Mouse (Mus musculus) liver, postnatal 0 days (tissue): ENCODE measurements around the gene Vat1. TPM values are rescaled to one million over a fixed set of nuclear protein-coding genes. Genes with fewer than 3 reads are reported as not detected.
"Not testable (repeated sequence)": the region's sequence is repeated elsewhere in the genome, so short reads cannot be mapped to it uniquely, and the experiment has no call there.

Experiments
- ATAC-seq: fragments of 200-750 bp; cut with Nextera tagmentation; 2 replicates; pipeline ENCODE4 v1.8.0; 2017; ENCODE audit warnings: mild to moderate bottlenecking, moderate library complexity
- DNase-seq: peaks from one replicate; pipeline ENCODE4 v3.0.0-alpha.2; 2016
- H3K27ac ChIP-seq: fragments of 300-500 bp; sonication (generic); 2 replicates; pipeline ENCODE4 v1.5.1; 2014; ENCODE audit warnings: antibody characterized with exemption, moderate library complexity, mild to moderate bottlenecking, low read depth
- H3K27me3 ChIP-seq: fragments of 300-500 bp; sonication (generic); 2 replicates; pipeline ENCODE4 v1.6.1; 2014; ENCODE audit warnings: low read length, control low read depth, mixed read lengths; ENCODE audit not compliant: insufficient read depth
- H3K36me3 ChIP-seq: fragments of 300-500 bp; sonication (generic); replicated peaks from 2 replicates; pipeline ENCODE4 v1.6.1; 2014; ENCODE audit warnings: mild to moderate bottlenecking, control low read depth, low read length, moderate library complexity, mixed read lengths; ENCODE audit not compliant: insufficient read depth
- H3K4me1 ChIP-seq: fragments of 300-500 bp; sonication (generic); 2 replicates; pipeline ENCODE4 v1.6.1; 2014; ENCODE audit warnings: antibody characterized with exemption, mild to moderate bottlenecking, control low read depth; ENCODE audit not compliant: insufficient read depth
- H3K4me2 ChIP-seq: fragments of 300-500 bp; sonication (generic); 2 replicates; pipeline ENCODE4 v1.6.1; 2014; ENCODE audit warnings: low read depth, mild to moderate bottlenecking, low read length, moderate library complexity, mixed read lengths
- H3K4me3 ChIP-seq: fragments of 300-500 bp; sonication (generic); 2 replicates; pipeline ENCODE4 v1.5.1; 2014; ENCODE audit warnings: low read depth, low read length
- H3K9ac ChIP-seq: fragments of 300-500 bp; sonication (generic); replicated peaks from 2 replicates; pipeline ENCODE4 v1.6.1; 2014; ENCODE audit warnings: mild to moderate bottlenecking, moderate library complexity
- H3K9me3 ChIP-seq: fragments of 300-500 bp; sonication (generic); 2 replicates; pipeline ENCODE4 v1.6.1; 2016; ENCODE audit warnings: mild to moderate bottlenecking, control low read depth, low read length, mixed read lengths
- CTCF ChIP-seq: sonication (generic); IDR thresholded peaks from 2 replicates; pipeline ENCODE4 v1.5.1; 2016; ENCODE audit warnings: antibody characterized with exemption, low read depth
- EP300 ChIP-seq: IDR thresholded peaks from 2 replicates; pipeline ENCODE4 v1.6.1; 2016; ENCODE audit warnings: antibody characterized with exemption, low read depth, mild to moderate bottlenecking
- WGBS: fragments of 180-500 bp; shearing (Covaris S2); extraction: QIAGEN DNeasy Blood & Tissue Kit; methylation state at CpG from one replicate; pipeline ENCODE4 v1.1.7; 2014; ENCODE audit not compliant: insufficient replicate concordance; 5-methylcytosine and 5-hydroxymethylcytosine counted together
- polyA plus RNA-seq: library from polyadenylated mRNA; unstranded; fragments of >200 nt; fragmentation: Nextera tagmentation; extraction: Ambion mirVana; gene quantifications from 2 replicates; pipeline ENCODE4 v1.2.1, GENCODE M21; 2015

The Vat1 gene
- polyA plus RNA-seq, 1 experiment from 2014 or later, result 8.4 TPM

DNA sequence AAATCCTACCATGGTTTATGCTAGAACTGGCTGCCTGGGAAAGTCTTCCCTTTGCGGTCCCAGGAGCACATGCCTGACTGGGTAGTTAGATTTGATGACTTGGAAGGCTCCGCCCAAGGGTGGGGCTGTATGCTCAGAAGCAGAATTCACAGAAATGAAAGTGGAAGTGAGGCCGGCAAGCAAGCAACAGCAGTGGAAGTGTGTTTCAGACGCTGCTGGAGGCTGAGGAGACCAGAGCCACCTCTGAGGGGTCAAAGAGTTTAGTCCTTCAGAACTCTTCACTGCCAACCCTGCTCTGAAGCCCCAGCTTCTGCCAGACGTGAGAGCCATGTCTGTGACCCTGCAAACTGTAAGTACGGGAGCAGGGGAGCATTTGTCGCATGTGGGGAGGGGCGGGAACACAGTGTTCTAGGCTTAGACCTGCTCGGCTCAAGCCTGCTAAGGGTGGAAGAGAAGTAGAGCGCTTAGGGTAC, 17.7 kb downstream of the Vat1 start, which contains the start of gene Ifi35:
Ifi35 (plus strand) TSS at position 134 of the 473 bp plus-strand sequence.
- Histone ChIP-seq H3K27me3 (no peaks in the 10 kb centered on the region), H3K9me3 (no peaks in the 10 kb centered on the region), H3K4me3 (peak within 1 kb of the TSS; percentile 84), H3K4me1 (peaks cover 37% of the 10 kb centered on the region), H3K9ac (peak within 1 kb of the TSS; percentile 82), H3K36me3 (peaks cover 21% of the 10 kb centered on the region), H3K4me2 (peak within 1 kb of the TSS; percentile 79), H3K27ac (peak within 1 kb of the TSS; percentile 94)
- peak; percentile 84 for ATAC-seq
- WGBS, result 2% methylated on average over 10 of the region's 10 CpGs
- peak; percentile 88 for DNase-seq
- TF ChIP-seq EP300 (peak; percentile 61), CTCF (no peak)

- ATAC-seq (no peak), DNase-seq (no peak)
- Histone ChIP-seq H3K4me1 (peaks cover 39% of the 10 kb centered on the region), H3K27ac (peak overlapping the region; percentile 94), H3K4me2 (peak overlapping the region; percentile 79), H3K4me3 (peak overlapping the region; percentile 84), H3K36me3 (peaks cover 22% of the 10 kb centered on the region), H3K27me3 (no peaks in the 10 kb centered on the region), H3K9ac (no peak overlapping the region), H3K9me3 (no peaks in the 10 kb centered on the region)
- 84% methylated on average over 5 of the region's 5 CpGs for WGBS
- TF ChIP-seq EP300 (no peak), CTCF (no peak)
Measured at GRCm38 (mm10) chr11:101447786-101448185, 18.2 kb downstream of the Vat1 start.

- not testable (repeated sequence) for H3K27ac ChIP-seq, H3K4me3 ChIP-seq, DNase-seq, ATAC-seq, H3K9ac ChIP-seq, H3K4me2 ChIP-seq, H3K9me3 ChIP-seq, H3K27me3 ChIP-seq
- Histone ChIP-seq H3K4me1 (peaks cover 33% of the 10 kb centered on the region), H3K36me3 (peaks cover 22% of the 10 kb centered on the region)
- 86% methylated on average over 8 of the region's 8 CpGs for WGBS
Measured at GRCm38 (mm10) chr11:101446860-101447259, 19.2 kb downstream of the Vat1 start.

DNA sequence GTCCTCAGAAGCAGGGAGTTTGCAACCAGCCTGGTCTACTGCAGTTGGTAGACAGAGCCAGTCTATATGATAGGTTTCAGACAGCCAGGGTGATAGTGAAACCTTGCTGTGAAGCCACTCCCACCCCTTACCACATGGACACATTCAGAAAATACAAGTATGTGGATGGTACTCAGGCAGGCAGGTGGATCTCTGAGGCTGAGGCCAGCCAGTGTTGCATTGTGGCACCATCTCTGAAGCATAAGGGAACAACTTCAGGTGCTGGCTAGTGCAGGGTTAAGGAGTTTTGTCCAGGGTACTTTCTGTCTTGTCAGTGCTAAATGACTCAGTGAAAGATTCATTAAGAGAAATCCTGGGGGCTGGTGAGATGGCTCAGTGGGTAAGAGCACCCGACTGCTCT, 19.7 kb downstream of the Vat1 start:
- ATAC-seq (no peak), DNase-seq (no peak)
- Histone ChIP-seq H3K27me3 (no peaks in the 10 kb centered on the region), H3K4me2 (no peak overlapping the region), H3K36me3 (peaks cover 22% of the 10 kb centered on the region), H3K4me1 (peaks cover 28% of the 10 kb centered on the region), H3K27ac (no peak overlapping the region), H3K9ac (no peak overlapping the region), H3K9me3 (no peaks in the 10 kb centered on the region), H3K4me3 (no peak overlapping the region)
- WGBS, result 73% methylated on average over 1 of the region's 1 CpGs
- no peak for TF ChIP-seq CTCF
- no peak for TF ChIP-seq EP300

- H3K9ac ChIP-seq, result peak overlapping the region; percentile 85
- H3K4me1 ChIP-seq, result peaks cover 19% of the 10 kb centered on the region
- WGBS, result 2% methylated on average over 14 of the region's 14 CpGs
- no peaks in the 10 kb centered on the region for H3K27me3 ChIP-seq
- H3K9me3 ChIP-seq, result no peaks in the 10 kb centered on the region
- peak overlapping the region; percentile 67 for H3K4me3 ChIP-seq
- TF ChIP-seq EP300, result no peak
- TF ChIP-seq CTCF, result no peak
- DNase-seq (no peak), ATAC-seq (peak; percentile 0; the same call in 1 of the 2 replicates)
- peak overlapping the region; percentile 84 for H3K27ac ChIP-seq
- peak overlapping the region; percentile 83 for H3K4me2 ChIP-seq
- peaks cover 20% of the 10 kb centered on the region for H3K36me3 ChIP-seq
Measured at GRCm38 (mm10) chr11:101442760-101443159, 23.3 kb downstream of the Vat1 start.

DNA sequence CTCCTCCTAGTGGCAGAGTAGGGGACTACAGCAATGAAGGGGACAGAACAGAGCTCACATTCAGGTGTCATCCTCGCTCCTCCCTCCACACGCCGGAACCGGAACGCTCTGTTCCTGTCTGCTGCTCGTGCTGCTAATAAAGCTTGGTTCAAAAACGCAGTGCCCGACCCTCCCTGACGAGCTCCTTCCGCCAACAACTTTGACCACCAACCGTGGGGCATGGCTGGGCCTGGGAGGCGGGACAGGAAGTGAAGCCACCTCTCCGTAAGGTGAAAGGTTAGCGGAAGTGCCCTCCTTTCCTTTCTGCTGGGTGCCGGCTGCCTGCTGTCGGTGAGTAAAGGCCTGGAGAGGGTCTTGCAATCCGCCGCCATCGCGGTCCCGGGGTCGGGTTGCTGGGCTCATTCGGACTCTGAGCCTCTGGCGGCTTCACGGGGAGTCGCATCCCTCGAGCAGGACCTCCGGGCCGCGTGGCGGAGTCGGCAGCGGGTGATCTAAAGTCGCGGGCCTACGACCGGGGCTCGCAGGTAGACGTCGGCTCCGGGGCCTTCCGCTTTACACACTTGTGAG, 23.8 kb downstream of the Vat1 start, which contains the start of gene Rpl27:
Rpl27 (plus strand) TSS at position 172 of the 567 bp plus-strand sequence.
- H3K9me3 ChIP-seq, result no peaks in the 10 kb centered on the region
- ATAC-seq, result peak; percentile 98
- H3K36me3 ChIP-seq, result peaks cover 20% of the 10 kb centered on the region
- under 1% methylated on average over 42 of the region's 42 CpGs for WGBS
- TF ChIP-seq EP300 (peak; percentile 89), CTCF (peak; percentile 95)
- peak within 1 kb of the TSS; percentile 83 for H3K4me2 ChIP-seq
- H3K4me3 ChIP-seq, result peak within 1 kb of the TSS; percentile 67
- peak within 1 kb of the TSS; percentile 85 for H3K9ac ChIP-seq
- H3K27ac ChIP-seq, result peak within 1 kb of the TSS; percentile 84
- no peaks in the 10 kb centered on the region for H3K27me3 ChIP-seq
- DNase-seq, result peak; percentile 97
- peaks cover 15% of the 10 kb centered on the region for H3K4me1 ChIP-seq

DNA sequence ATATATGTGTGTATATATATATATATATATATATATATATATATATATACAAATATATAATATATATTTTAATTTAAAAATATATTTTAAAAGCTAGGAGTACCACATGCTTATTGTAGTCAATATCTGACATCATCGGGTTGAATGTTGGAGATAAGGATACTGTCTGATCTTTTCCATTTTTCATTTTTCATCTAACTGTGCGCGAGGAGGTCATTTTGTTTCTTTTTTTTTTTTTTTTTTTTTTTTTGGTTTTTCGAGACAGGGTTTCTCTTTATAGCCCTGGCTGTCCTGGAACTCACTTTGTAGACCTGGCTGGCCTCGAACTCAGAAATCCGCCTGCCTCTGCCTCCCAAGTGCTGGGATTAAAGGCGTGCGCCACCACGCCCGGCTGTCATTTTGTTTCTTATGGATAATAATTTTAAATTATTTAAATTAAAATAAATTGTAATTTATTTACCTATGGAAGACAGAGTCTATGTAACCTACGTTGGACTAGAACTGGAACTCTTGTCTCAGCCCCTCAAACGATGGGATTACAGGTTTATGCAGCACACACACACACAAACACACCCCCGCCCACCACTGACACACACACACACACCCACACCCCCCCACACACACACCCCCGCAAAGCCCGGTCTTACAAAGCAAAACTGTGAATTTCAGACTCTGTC, 24.4 kb downstream of the Vat1 start:
- not testable (repeated sequence) for H3K27ac ChIP-seq
- peak overlapping the region; percentile 61 for H3K9ac ChIP-seq
- 31% methylated on average over 14 of the region's 15 CpGs for WGBS

DNA sequence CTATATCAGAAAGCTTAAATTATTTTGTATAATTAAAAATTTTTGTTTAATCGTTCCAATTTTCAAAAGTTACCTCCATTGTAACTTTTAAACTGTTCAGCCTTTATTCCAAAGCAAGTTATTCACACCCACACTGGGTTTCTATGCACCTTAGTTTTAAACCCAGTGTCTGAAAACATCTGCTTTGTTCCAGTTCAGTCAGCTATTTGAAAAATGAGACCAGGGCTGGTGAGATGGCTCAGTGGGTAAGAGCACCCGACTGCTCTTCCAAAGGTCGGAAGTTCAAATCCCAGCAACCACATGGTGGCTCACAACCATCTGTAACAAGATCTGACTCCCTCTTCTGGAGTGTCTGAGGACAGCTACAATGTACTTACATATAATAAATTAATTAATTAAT, 28.0 kb downstream of the Vat1 start:
- H3K9me3 ChIP-seq, ATAC-seq: not testable (repeated sequence)
- WGBS, result 48% methylated on average over 3 of the region's 3 CpGs

More for the DNA sequence above, 24.4 kb downstream of the Vat1 start:
- peak overlapping the region; percentile 70 for H3K4me2 ChIP-seq
- not testable (repeated sequence) for H3K9me3 ChIP-seq, ATAC-seq, DNase-seq, H3K27me3 ChIP-seq
- peaks cover 15% of the 10 kb centered on the region for H3K4me1 ChIP-seq
- H3K4me3 ChIP-seq, result peak overlapping the region; percentile 67
- peaks cover 20% of the 10 kb centered on the region for H3K36me3 ChIP-seq

More for the DNA sequence above, 28.0 kb downstream of the Vat1 start:
- not testable (repeated sequence) for H3K4me3 ChIP-seq, H3K4me2 ChIP-seq, H3K27ac ChIP-seq, H3K4me1 ChIP-seq, H3K27me3 ChIP-seq, H3K9ac ChIP-seq, DNase-seq
- peaks cover 19% of the 10 kb centered on the region for H3K36me3 ChIP-seq
